Mouse (Mus musculus): Measurements from ENCODE around the gene Slit3.

- no peak for TF ChIP-seq POLR2A (IDR thresholded peaks at IDR 0.05; ENCODE audit: control insufficient read depth, extremely low read depth, insufficient read depth, low read length, poor library complexity)
- TF ChIP-seq CTCF (IDR thresholded peaks at IDR 0.05; ENCODE audit: borderline replicate concordance, control insufficient read depth, extremely low read depth, insufficient read depth, low read length, poor library complexity) = no peak
These were observed 21.8 kb downstream of the Slit3 start for GRCm38 (mm10) chr11:35142698-35143360.

Data from thymus, adult 2 months (tissue).